10 mouse cellular contexts compared by ENCODE assay signal in genomic region chrX:12067851-12068510, GRCm38 (mm10).
DNase-seq lines count a peak whose midpoint lies in the region; ATAC-seq and TF ChIP-seq lines count a peak whose summit lies in the region.
"Had no signal": no experiment of that assay in that cellular context is flagged by ENCODE, and none has a peak within 500 bp of the region (broad histone marks: within the 10 kb centered on the region; RNA-seq: fewer than 3 reads in every experiment).

No protein-coding gene starts in this region.

- TF ChIP-seq CTCF in intestine, postnatal 0 days (IDR thresholded peaks at IDR 0.05; ENCODE audit: low read depth), result no peak

- no peak overlapping the region for H3K27ac ChIP-seq in intestine, embryonic 14.5 days (ENCODE audit: low read depth)
- no peak overlapping the region for H3K27ac ChIP-seq in intestine, postnatal 0 days (ENCODE audit: low read depth, low read length)
- no peak overlapping the region for H3K27ac ChIP-seq in embryonic facial prominence, embryonic 14.5 days (replicated peaks; ENCODE audit: low read depth, low read length)
- H3K27ac ChIP-seq in intestine, embryonic 16.5 days (ENCODE audit: low read length), result no peak overlapping the region
- H3K27ac ChIP-seq: gastrocnemius, adult 2 months had no signal

- WGBS in intestine, embryonic 14.5 days, result 19% methylated on average over 18 of the region's 18 CpGs
- WGBS in intestine, postnatal 0 days, result 21% methylated on average over 18 of the region's 18 CpGs
- 18% methylated on average over 18 of the region's 18 CpGs for WGBS in embryonic facial prominence, embryonic 14.5 days
- WGBS in intestine, embryonic 16.5 days, result 22% methylated on average over 18 of the region's 18 CpGs

- peak overlapping the region; percentile 33; the same call in 1 of the 2 replicates for H3K4me2 ChIP-seq in intestine, embryonic 14.5 days (ENCODE audit: low read length)
- H3K4me2 ChIP-seq in intestine, postnatal 0 days (replicated peaks; ENCODE audit: low read depth), result no peak overlapping the region
- peak overlapping the region; percentile 41 for H3K4me2 ChIP-seq in embryonic facial prominence, embryonic 14.5 days (ENCODE audit: low read depth, low read length)
- H3K4me2 ChIP-seq in intestine, embryonic 16.5 days (ENCODE audit: low read depth, low read length), result peak overlapping the region; percentile 3; the same call in 1 of the 2 replicates

- ATAC-seq in intestine, embryonic 14.5 days (replicated peaks; ENCODE audit: low FRiP score, low TSS enrichment, low read depth), result no peak
- no peak for ATAC-seq in intestine, postnatal 0 days
- no peak for ATAC-seq in embryonic facial prominence, embryonic 14.5 days (ENCODE audit: low read depth)
- ATAC-seq in intestine, embryonic 16.5 days, result no peak

- H3K36me3 ChIP-seq in intestine, embryonic 14.5 days (ENCODE audit: control insufficient read depth, insufficient read depth, low read length), result no peaks in the 10 kb centered on the region
- no peaks in the 10 kb centered on the region for H3K36me3 ChIP-seq in intestine, postnatal 0 days (ENCODE audit: control insufficient read depth, insufficient read depth)
- no peaks in the 10 kb centered on the region for H3K36me3 ChIP-seq in embryonic facial prominence, embryonic 14.5 days (ENCODE audit: control insufficient read depth, insufficient read depth, low read length)
- H3K36me3 ChIP-seq in intestine, embryonic 16.5 days (ENCODE audit: control insufficient read depth, insufficient read depth, low read length), result no peaks in the 10 kb centered on the region

- no peaks in the 10 kb centered on the region for H3K9me3 ChIP-seq in intestine, embryonic 14.5 days (ENCODE audit: control insufficient read depth, low read length)
- H3K9me3 ChIP-seq in intestine, postnatal 0 days (ENCODE audit: control insufficient read depth), result no peaks in the 10 kb centered on the region
- no peaks in the 10 kb centered on the region for H3K9me3 ChIP-seq in embryonic facial prominence, embryonic 14.5 days (ENCODE audit: control insufficient read depth, low read length)
- no peaks in the 10 kb centered on the region for H3K9me3 ChIP-seq in intestine, embryonic 16.5 days (ENCODE audit: control insufficient read depth, low read length)

- DNase-seq in intestine, embryonic 14.5 days (ENCODE audit: low spot score), result no peak
- peak; percentile 66 for DNase-seq in 3T3-L1 (ENCODE audit: low read depth, low spot score)
- no peak for DNase-seq in embryonic facial prominence, embryonic 14.5 days (ENCODE audit: low spot score)
- no peak for DNase-seq in layer of hippocampus, postnatal 10 days (ENCODE audit: low spot score in 2 of 2)
- DNase-seq in testis, postnatal 14 days (ENCODE audit: low spot score), result no peak
- no peak for DNase-seq in embryo, embryonic 11 days
- DNase-seq: gastrocnemius, adult 2 months; heart, postnatal 14 days had no signal

- peaks cover 54% of the 10 kb centered on the region for H3K4me1 ChIP-seq in intestine, embryonic 14.5 days (replicated peaks; ENCODE audit: control insufficient read depth, insufficient read depth, low read length)
- H3K4me1 ChIP-seq in intestine, postnatal 0 days (replicated peaks; ENCODE audit: control insufficient read depth, insufficient read depth, low read length), result peaks cover 3% of the 10 kb centered on the region; the same call in 1 of the 2 replicates
- H3K4me1 ChIP-seq in embryonic facial prominence, embryonic 14.5 days (ENCODE audit: control insufficient read depth, insufficient read depth, low read length), result peaks cover 49% of the 10 kb centered on the region
- H3K4me1 ChIP-seq in intestine, embryonic 16.5 days (ENCODE audit: control insufficient read depth, insufficient read depth, low read length), result peaks cover 55% of the 10 kb centered on the region

- H3K9ac ChIP-seq in intestine, embryonic 14.5 days (ENCODE audit: low read length), result no peak overlapping the region
- no peak overlapping the region for H3K9ac ChIP-seq in intestine, postnatal 0 days (ENCODE audit: low read depth, low read length)
- H3K9ac ChIP-seq in embryonic facial prominence, embryonic 14.5 days (ENCODE audit: low read depth, low read length), result no peak overlapping the region
- no peak overlapping the region for H3K9ac ChIP-seq in intestine, embryonic 16.5 days (ENCODE audit: low read depth, low read length)

- H3K4me3 ChIP-seq in intestine, embryonic 14.5 days (ENCODE audit: low read depth, low read length), result no peak overlapping the region
- H3K4me3 ChIP-seq in intestine, postnatal 0 days (ENCODE audit: low read depth, low read length), result no peak overlapping the region
- H3K4me3 ChIP-seq in embryonic facial prominence, embryonic 14.5 days (ENCODE audit: low read depth, low read length), result no peak overlapping the region
- no peak overlapping the region for H3K4me3 ChIP-seq in intestine, embryonic 16.5 days (ENCODE audit: low read length)
- H3K4me3 ChIP-seq: gastrocnemius, adult 2 months had no signal

- H3K27me3 ChIP-seq in intestine, embryonic 14.5 days (replicated peaks; ENCODE audit: control insufficient read depth, insufficient read depth, low read length), result peaks cover 40% of the 10 kb centered on the region
- no peaks in the 10 kb centered on the region for H3K27me3 ChIP-seq in intestine, postnatal 0 days (replicated peaks; ENCODE audit: control insufficient read depth, insufficient read depth, low read length)
- peaks cover 63% of the 10 kb centered on the region for H3K27me3 ChIP-seq in embryonic facial prominence, embryonic 14.5 days (replicated peaks; ENCODE audit: control insufficient read depth, insufficient read depth, low read length)
- H3K27me3 ChIP-seq in intestine, embryonic 16.5 days (replicated peaks; ENCODE audit: control insufficient read depth, insufficient read depth, low read length), result peaks cover 18% of the 10 kb centered on the region
